Mouse (Mus musculus): Measurements from ENCODE around the gene Ccdc6.

DNA sequence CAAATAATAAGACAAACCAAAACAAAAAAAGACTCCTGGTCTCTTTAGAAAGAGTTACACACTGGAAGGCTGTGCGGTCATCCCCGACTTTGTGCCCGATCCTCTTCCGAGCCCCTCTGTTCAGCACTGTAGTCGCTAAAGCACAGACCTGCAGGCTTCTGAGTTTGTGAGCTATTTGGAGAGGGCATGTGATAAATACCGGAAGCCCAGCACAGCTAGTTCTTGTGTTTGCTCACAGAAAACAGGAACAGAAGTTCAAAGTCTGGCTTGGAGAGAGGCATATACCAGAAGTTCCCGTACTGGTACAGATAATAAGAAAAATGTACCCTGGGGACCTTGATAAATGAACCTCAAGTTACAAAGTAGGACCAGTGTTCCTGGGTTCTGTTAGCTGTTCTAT, 98.4 kb downstream of the Ccdc6 start:
- TF ChIP-seq CTCF (IDR thresholded peaks at IDR 0.05; ENCODE audit: low read depth, low read length) (no peak), GATA1 (IDR thresholded peaks at IDR 0.05; ENCODE audit: borderline replicate concordance, low read length) (no peak), TAL1 (conservative IDR thresholded peaks at IDR 0.05; ENCODE audit: low read depth, low read length) (no peak), POLR2AphosphoS5 (IDR thresholded peaks at IDR 0.05; ENCODE audit: insufficient replicate concordance, low read depth, low read length) (no peak)
